Mouse (Mus musculus): ENCODE results near the gene Kif5a. TPM values are rescaled to one million over a fixed set of nuclear protein-coding genes. Genes with fewer than 3 reads are reported as not detected.
A peak's percentile ranks its signal among the peaks of the same experiment; 100 is the strongest.

Kif5a gene
- polyA plus RNA-seq, 1 experiment from 2014 or later: 0.28 TPM

DNA sequence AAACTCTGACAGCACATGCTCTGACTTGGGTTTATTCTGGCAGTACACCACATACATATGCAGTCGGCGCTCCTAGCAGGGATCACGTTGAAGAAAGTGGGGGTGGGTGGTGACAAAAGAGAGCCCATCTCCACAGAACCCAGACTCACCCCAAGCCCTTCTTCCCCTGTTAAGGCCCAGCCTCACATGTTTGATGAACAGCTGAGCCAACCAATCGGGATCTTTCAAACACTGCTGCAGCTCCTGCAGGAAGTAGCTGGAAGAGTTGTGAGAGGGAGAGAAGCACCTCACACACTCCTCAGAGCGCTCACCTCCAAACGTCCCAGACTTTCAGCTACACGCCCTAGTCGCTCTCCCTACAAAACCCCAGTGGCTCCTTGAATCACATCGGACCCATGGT, 78.0 kb downstream of the Kif5a start:
- no peak for DNase-seq (ENCODE audit: low spot score)

DNA sequence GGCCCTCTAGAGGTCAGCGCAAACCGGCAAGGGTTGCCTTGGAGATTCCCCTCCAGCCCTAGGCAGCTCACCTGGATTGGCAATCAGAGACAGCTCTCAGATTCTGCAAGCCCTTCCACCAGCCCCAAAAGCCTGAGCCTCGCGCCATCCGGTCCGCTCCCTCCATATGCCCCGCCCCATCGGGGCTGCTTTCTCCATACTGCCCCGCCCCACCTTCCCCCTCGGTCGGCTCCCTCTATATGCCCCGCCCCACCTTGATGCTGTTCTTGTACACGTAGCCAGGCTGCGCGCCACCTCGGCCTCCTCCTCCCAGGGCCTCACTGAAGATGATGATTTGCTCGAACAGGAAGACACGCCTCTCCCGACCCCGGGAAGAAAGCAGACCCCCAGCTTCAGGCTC, 79.4 kb downstream of the Kif5a start:
- Histone ChIP-seq H3K4me1 (replicated peaks; ENCODE audit: insufficient read depth, low read length) (peaks cover 11% of the 10 kb centered on the region; the same call in 1 of the 2 replicates), H3K4me3 (replicated peaks; ENCODE audit: low read depth, low read length) (no peak overlapping the region), H3K36me3 (ENCODE audit: insufficient read depth, low read length) (no peaks in the 10 kb centered on the region), H3K4me2 (ENCODE audit: low read length) (peak overlapping the region; percentile 12; the same call in 1 of the 2 replicates), H3K27ac (no peak overlapping the region), H3K27me3 (ENCODE audit: insufficient read depth, low read length) (peaks cover 7% of the 10 kb centered on the region; the same call in 1 of the 2 replicates), H3K9me3 (replicated peaks; ENCODE audit: low read length) (no peaks in the 10 kb centered on the region), H3K9ac (ENCODE audit: low read depth, low read length) (no peak overlapping the region)
- no peak for DNase-seq (ENCODE audit: low spot score)
- no peak for ATAC-seq (replicated peaks; ENCODE audit: low FRiP score, low read depth)
- TF ChIP-seq CTCF (IDR thresholded peaks at IDR 0.05; ENCODE audit: low read depth): no peak
- 22% methylated on average over 20 of the region's 20 CpGs for WGBS

More for the DNA sequence above, 78.0 kb downstream of the Kif5a start:
- Histone ChIP-seq H3K27ac (no peak overlapping the region), H3K4me2 (ENCODE audit: low read length) (no peak overlapping the region), H3K9ac (ENCODE audit: low read depth, low read length) (no peak overlapping the region), H3K36me3 (ENCODE audit: insufficient read depth, low read length) (no peaks in the 10 kb centered on the region), H3K27me3 (ENCODE audit: insufficient read depth, low read length) (no peaks in the 10 kb centered on the region), H3K9me3 (replicated peaks; ENCODE audit: low read length) (no peaks in the 10 kb centered on the region), H3K4me3 (replicated peaks; ENCODE audit: low read depth, low read length) (no peak overlapping the region), H3K4me1 (replicated peaks; ENCODE audit: insufficient read depth, low read length) (peaks cover 15% of the 10 kb centered on the region; the same call in 1 of the 2 replicates)
- no peak for ATAC-seq (replicated peaks; ENCODE audit: low FRiP score, low read depth)
- WGBS: 76% methylated on average over 9 of the region's 9 CpGs
- TF ChIP-seq CTCF (IDR thresholded peaks at IDR 0.05; ENCODE audit: low read depth): no peak

GRCm38 (mm10) chr10:127182624-127183023, 80.5 kb downstream of the Kif5a start:
- Histone ChIP-seq H3K4me2 (ENCODE audit: low read length) (no peak overlapping the region), H3K9me3 (replicated peaks; ENCODE audit: low read length) (no peaks in the 10 kb centered on the region), H3K27ac (no peak overlapping the region), H3K27me3 (ENCODE audit: insufficient read depth, low read length) (peaks cover 7% of the 10 kb centered on the region; the same call in 1 of the 2 replicates), H3K4me3 (replicated peaks; ENCODE audit: low read depth, low read length) (no peak overlapping the region), H3K36me3 (ENCODE audit: insufficient read depth, low read length) (no peaks in the 10 kb centered on the region), H3K4me1 (replicated peaks; ENCODE audit: insufficient read depth, low read length) (peaks cover 20% of the 10 kb centered on the region; the same call in 1 of the 2 replicates), H3K9ac (ENCODE audit: low read depth, low read length) (no peak overlapping the region)
- DNase-seq (ENCODE audit: low spot score) (no peak), ATAC-seq (replicated peaks; ENCODE audit: low FRiP score, low read depth) (no peak)
- 87% methylated on average over 4 of the region's 4 CpGs for WGBS
- TF ChIP-seq CTCF (IDR thresholded peaks at IDR 0.05; ENCODE audit: low read depth): no peak

- H3K36me3 ChIP-seq (ENCODE audit: insufficient read depth, low read length): no peaks in the 10 kb centered on the region
- H3K9ac ChIP-seq (ENCODE audit: low read depth, low read length): no peak overlapping the region
- TF ChIP-seq CTCF (IDR thresholded peaks at IDR 0.05; ENCODE audit: low read depth): no peak
- DNase-seq (ENCODE audit: low spot score) (no peak), ATAC-seq (replicated peaks; ENCODE audit: low FRiP score, low read depth) (no peak)
- H3K4me3 ChIP-seq (replicated peaks; ENCODE audit: low read depth, low read length): no peak overlapping the region
- peaks cover 23% of the 10 kb centered on the region; the same call in 1 of the 2 replicates for H3K4me1 ChIP-seq (replicated peaks; ENCODE audit: insufficient read depth, low read length)
- no peak overlapping the region for H3K4me2 ChIP-seq (ENCODE audit: low read length)
- 75% methylated on average over 6 of the region's 6 CpGs for WGBS
- peaks cover 11% of the 10 kb centered on the region for H3K27me3 ChIP-seq (ENCODE audit: insufficient read depth, low read length)
- H3K9me3 ChIP-seq (replicated peaks; ENCODE audit: low read length): no peaks in the 10 kb centered on the region
- no peak overlapping the region for H3K27ac ChIP-seq
Observed at GRCm38 (mm10) chr10:127181566-127181965, 81.6 kb downstream of the Kif5a start.

GRCm38 (mm10) chr10:127180695-127181047, 82.5 kb downstream of the Kif5a start:
- Histone ChIP-seq H3K4me3 (replicated peaks; ENCODE audit: low read depth, low read length) (no peak overlapping the region), H3K9me3 (replicated peaks; ENCODE audit: low read length) (no peaks in the 10 kb centered on the region), H3K36me3 (ENCODE audit: insufficient read depth, low read length) (no peaks in the 10 kb centered on the region), H3K4me2 (ENCODE audit: low read length) (peak overlapping the region; percentile 46), H3K4me1 (replicated peaks; ENCODE audit: insufficient read depth, low read length) (peaks cover 23% of the 10 kb centered on the region; the same call in 1 of the 2 replicates), H3K27me3 (ENCODE audit: insufficient read depth, low read length) (peaks cover 11% of the 10 kb centered on the region), H3K27ac (no peak overlapping the region), H3K9ac (ENCODE audit: low read depth, low read length) (peak overlapping the region; percentile 14; the same call in 1 of the 2 replicates)
- DNase-seq (ENCODE audit: low spot score) (no peak), ATAC-seq (replicated peaks; ENCODE audit: low FRiP score, low read depth) (no peak)
- no peak for TF ChIP-seq CTCF (IDR thresholded peaks at IDR 0.05; ENCODE audit: low read depth)
- 42% methylated on average over 3 of the region's 3 CpGs for WGBS

GRCm38 (mm10) chr10:127179871-127180694, 83.1 kb downstream of the Kif5a start, which contains the start of gene Slc26a10:
Gene Slc26a10, minus strand, starts transcription at chr10:127180645.
- Histone ChIP-seq H3K27me3 (ENCODE audit: insufficient read depth, low read length) (peaks cover 11% of the 10 kb centered on the region), H3K9me3 (replicated peaks; ENCODE audit: low read length) (no peaks in the 10 kb centered on the region), H3K4me3 (replicated peaks; ENCODE audit: low read depth, low read length) (peak within 1 kb of the TSS; percentile 18), H3K36me3 (ENCODE audit: insufficient read depth, low read length) (no peaks in the 10 kb centered on the region), H3K27ac (no peak within 1 kb of the TSS), H3K4me2 (ENCODE audit: low read length) (peak within 1 kb of the TSS; percentile 46), H3K9ac (ENCODE audit: low read depth, low read length) (peak within 1 kb of the TSS; percentile 14; the same call in 1 of the 2 replicates), H3K4me1 (replicated peaks; ENCODE audit: insufficient read depth, low read length) (peaks cover 23% of the 10 kb centered on the region; the same call in 1 of the 2 replicates)
- no peak for TF ChIP-seq CTCF (IDR thresholded peaks at IDR 0.05; ENCODE audit: low read depth)
- DNase-seq (ENCODE audit: low spot score) (no peak), ATAC-seq (replicated peaks; ENCODE audit: low FRiP score, low read depth) (no peak)
- WGBS: 2% methylated on average over 34 of the region's 34 CpGs
